Mouse (Mus musculus) thymus, postnatal 14 days (tissue): Measurements from ENCODE around the gene Psmb9.
"Not testable (repeated sequence)": the region's sequence is repeated elsewhere in the genome, so short reads cannot be mapped to it uniquely, and the experiment has no call there.

ENCODE experiments used
- DNase-seq: peaks from one replicate; pipeline ENCODE4 v3.0.0; 2021

Gene Psmb9

DNA sequence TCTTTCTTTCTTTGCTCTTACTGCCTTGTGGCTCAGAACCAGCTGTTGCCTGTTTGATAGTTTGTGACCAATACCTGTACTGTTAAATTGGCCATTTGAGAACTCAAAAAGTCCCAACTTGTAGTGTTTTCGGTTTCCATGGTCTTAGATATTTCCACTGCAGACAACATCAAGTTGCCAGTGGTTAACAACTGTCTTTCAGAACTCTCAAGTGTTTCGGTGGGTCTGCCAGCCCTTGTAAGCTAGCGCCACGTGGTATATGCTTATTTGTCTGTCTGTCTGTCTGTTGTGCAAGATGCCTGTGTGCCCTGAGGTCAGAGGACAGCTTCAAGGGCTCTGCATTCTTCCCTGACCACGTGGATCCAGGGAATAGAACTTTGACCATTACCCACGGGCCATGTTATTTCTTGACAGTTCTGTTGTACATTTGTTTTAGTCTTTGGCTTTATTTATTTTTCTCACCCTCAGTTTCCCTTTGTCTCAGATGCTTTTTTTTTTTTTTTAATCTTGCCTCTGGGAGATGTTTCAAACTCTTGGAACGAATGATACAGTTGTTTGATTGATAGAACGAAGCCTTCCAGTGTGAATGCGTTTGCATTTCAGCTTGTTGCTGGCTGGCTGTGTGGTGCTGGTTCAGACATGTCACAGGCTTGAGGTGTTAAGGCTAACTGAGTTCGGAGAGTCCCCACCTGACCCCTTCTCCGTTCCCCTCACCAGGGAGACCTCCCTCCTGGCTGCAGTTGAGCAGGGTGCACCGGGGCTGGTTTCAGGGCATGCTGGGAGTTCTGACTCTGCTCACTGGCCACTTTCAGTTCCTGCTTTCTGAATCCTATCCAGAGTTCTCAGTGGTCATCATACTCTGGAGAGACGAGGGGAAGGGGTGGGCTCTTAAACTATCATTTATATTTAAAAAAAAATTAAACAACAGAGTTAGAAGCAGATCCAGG lies 7.4 kb downstream of the Psmb9 start:
- no peak for DNase-seq

GRCm38 (mm10) chr17:34179019-34179418 lies 8.5 kb downstream of the Psmb9 start:
- DNase-seq: no peak

DNA sequence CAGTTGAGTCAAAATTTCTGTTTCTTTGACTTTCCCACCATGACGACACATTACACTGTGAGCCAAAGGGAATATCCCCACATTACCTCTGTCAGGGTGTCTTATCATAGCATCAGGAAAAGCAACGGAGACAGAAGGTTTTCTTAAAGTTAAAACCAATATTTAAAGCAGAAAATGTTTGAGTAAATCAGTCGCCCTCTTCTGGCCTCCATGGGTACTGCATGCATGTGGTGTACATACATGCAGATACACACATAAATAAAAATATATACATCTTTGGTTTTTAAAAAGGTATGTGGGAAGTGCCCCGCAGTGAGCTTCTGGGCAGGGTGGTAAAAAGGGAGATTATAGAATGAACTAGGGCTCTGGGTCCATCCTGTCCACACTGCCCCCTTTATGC lies 10.4 kb downstream of the Psmb9 start:
- no peak for DNase-seq

GRCm38 (mm10) chr17:34174075-34174474 lies 13.5 kb downstream of the Psmb9 start:
- no peak for DNase-seq

GRCm38 (mm10) chr17:34172528-34172927 lies 15.0 kb downstream of the Psmb9 start:
- no peak for DNase-seq

GRCm38 (mm10) chr17:34170877-34171498 lies 16.6 kb downstream of the Psmb9 start:
- DNase-seq: peak; percentile 90

DNA sequence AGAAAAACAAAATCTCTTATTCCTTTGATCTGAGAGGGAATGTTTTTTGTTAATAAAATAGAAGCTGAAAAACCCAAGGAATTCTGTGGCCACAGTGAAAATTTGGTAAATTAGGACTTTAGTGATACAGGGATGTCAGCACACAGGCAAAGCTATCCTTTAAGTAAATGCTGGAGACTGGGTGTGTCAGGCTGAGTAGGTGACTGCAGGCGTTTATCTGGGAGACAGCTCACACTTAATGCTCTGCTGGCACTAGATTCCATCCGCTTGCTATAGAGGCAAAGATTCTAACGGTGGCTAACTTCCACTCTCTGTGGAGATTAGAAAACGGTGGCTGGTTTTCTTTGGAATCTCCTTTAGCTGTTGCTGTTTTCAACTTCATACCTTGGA lies 17.1 kb downstream of the Psmb9 start:
- no peak for DNase-seq

DNA sequence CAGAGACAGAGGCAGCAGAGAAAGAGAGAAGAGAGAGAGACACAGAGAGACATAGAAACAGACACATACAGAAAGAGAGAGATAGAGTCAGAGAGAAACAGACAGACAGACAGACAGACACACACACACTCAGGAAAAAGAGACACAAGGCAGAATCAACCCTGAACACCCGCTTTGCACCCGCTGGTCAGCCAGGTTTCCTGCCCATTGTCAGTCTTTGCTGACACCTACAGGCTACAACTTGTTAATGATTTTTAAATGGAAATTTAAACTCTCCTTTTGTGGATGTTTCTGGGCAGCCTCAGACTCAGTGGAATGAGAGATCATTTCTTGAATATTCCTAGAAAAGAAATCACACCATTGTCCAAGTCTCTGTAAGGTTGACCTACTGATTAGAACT lies 18.3 kb downstream of the Psmb9 start:
- peak; percentile 64 for DNase-seq

- peak; percentile 57 for DNase-seq
These were observed 22.4 kb downstream of the Psmb9 start for GRCm38 (mm10) chr17:34165033-34165730.

DNA sequence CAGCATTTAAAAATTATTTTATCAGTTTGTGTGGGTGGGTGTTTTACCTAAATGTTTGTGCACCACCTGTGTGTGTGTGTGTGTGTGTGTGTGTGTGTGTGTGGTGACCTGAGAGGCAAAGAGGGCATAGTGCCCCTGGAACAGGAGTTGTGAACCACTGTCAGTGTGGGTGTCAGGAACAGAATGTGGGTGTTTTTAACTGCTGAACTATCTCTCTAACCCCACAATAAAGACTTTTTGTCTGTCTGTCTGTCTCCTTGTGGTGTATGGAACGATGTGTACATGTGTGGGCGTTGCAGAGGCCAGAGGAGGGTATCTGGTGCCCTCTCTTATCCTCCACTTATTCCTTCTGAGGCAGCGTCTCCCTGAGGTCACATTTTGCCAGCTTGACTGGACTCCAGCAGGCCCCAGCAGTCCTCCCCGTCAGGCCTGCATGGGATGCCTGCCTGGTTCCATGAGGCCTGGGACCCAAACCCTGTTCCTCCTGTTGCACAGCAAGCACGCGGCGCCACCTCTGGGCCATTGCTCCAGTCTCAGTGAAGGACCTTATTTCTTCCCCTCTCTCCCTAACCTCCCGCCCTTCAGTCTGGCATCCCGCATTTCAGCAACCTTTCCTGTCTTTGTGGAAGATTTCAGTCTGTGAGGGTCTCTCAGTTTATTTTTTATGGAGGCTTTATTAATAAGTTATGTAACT lies 23.2 kb downstream of the Psmb9 start:
- DNase-seq: peak; percentile 78

DNA sequence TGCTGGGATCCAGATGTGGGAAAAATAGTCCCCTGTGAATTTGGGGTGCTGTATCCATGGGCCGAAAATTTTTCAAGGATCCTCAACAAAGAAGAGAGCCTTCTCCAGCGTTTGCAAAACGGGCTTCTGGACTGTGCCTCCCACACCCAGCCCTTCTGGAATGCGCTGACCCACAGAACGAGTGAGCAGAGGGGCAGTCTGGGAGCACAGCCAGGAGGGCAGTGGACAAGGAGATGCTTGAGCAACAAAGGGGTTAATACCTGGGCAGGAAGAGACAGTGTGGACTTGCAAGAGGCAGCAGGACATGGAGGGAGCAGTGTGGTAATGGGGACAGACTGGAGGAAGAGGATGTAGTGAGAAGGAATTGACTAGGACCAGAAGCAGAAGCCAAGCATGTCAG lies 32.0 kb downstream of the Psmb9 start:
- no peak for DNase-seq

- no peak for DNase-seq
These were observed 34.6 kb downstream of the Psmb9 start, which contains the start of gene H2-DMb1 for GRCm38 (mm10) chr17:34152923-34153322. Gene H2-DMb1 (plus strand): TSS chr17:34153072.

GRCm38 (mm10) chr17:34144960-34145371 lies 42.6 kb downstream of the Psmb9 start:
- no peak for DNase-seq

DNA sequence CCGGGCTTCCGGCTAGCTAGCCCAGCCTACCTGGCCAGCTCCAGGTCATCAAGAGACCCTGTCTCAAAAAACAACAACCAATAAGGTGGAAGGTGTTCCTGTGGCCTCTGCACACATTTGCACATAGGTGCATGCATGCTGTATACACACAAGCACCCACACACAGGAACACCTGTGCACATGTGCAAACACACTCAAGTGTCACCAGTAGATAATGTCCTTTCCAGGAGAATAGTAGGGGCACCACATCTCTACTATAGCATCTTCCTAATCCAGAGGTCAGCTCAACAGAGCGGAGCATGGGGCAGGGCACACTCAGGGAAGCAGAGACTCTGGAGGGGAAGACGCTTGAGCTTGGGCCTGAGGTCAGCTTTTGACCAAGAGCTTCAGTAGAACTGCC lies 43.3 kb downstream of the Psmb9 start:
- not testable (repeated sequence) for DNase-seq

DNA sequence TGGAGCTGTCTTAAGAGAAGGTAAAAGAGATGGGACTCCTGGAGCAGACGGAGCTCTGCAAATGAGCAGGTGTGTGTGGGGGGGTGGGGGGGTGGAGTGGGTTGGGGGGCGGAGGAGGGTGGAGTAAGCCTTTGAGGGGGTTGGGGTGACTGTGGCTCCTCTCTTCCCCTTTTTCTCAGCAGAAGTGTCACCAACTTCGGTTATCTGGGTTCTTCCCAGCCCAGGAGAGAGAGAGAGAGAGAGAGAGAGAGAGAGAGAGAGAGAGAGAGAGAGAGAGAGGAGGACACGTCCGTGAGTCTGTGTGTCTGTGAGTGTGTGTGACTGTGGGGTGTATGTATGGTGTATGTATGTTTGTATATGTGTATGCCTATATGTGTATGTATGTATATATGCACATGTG lies 44.1 kb downstream of the Psmb9 start:
- no peak for DNase-seq

- peak; percentile 90 for DNase-seq
These were observed 44.5 kb downstream of the Psmb9 start, which contains the start of gene H2-DMb2 for GRCm38 (mm10) chr17:34143033-34143432. Gene H2-DMb2 (plus strand): TSS chr17:34143307.

DNA sequence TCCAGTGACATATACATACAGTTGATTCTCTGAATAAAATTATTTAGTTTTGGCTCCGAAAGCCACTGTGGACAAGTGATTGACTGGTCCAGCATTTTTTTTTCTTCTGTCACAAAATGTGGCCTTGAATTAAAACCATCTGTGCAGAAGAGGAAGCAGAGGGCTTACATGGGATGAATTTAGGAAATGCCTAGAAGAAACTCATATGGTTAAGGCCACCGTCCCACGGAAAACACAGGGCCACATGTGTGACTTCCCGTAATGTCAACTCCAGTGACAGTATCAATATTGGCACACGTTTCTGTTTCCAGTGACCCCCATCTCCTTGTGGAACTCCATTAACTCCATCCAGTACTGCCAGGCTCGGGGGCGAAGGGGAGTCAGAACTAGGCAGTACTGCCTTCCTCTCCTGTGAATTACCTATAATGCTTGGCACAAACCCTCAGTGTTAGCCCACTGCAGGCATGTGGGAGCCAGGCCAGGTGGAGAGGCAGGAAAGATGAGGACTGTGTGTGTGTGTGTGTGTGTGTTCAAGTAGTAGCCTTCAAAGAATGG lies 45.0 kb downstream of the Psmb9 start:
- no peak for DNase-seq

GRCm38 (mm10) chr17:34141448-34141847 lies 46.1 kb downstream of the Psmb9 start:
- no peak for DNase-seq

DNA sequence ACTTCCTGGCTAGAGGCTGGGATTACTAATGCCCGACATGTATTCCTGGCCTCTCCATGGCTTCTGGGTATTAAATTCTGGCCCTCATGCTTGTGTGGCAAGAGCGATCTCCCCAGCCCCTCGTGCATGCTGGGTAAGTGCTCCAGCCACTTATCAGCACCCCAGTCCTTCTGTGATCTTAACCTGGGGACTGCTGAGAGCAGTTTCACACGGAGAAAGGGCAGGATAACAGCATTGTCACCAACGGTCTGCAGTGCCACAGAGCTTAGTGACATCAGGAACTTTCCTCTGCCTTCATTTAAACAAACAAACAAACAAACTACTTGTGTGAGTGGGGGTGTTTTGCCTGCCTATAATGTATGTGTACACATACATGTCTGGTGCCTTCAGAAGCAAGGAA lies 47.3 kb downstream of the Psmb9 start:
- DNase-seq: no peak

DNA sequence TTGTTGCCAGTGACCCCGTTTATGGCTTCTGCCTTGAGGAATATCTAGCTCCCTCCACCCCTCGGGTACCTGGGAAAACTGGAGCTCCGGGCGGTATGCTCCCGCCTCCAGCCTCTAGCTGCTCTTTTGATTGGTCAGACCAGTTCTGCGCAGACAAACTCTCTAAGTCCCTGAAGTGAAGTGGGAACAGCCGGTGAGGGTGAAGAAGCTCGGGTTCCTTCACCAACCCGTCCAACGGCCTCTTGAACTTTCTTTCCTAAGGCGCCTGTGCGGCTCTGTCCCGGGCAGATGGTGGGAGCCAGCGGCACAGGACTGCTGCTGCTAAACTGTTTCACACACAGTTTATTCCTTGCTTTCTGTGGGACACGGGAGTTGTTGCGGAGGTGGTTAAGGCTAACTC lies 48.1 kb downstream of the Psmb9 start:
- no peak for DNase-seq

DNA sequence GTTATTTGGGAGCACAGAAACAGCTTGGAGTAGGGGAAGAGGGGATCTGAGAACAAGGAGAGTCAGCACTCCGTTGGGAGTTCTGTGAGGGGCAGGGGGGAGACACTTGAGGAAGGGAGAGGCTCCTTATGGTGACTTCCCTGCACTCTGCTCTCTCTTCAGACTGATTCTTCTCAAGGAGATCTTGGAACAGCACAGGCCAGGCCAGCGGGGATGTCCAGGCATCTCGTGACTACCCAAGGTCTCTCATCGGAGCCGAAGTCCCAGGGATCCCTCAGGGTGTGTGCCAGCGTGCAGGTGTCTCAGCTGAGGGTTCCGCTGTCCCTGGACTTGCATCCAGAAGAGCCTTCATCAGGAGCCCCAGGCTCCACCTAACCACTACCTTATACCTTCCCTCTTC lies 48.9 kb downstream of the Psmb9 start:
- no peak for DNase-seq

DNA sequence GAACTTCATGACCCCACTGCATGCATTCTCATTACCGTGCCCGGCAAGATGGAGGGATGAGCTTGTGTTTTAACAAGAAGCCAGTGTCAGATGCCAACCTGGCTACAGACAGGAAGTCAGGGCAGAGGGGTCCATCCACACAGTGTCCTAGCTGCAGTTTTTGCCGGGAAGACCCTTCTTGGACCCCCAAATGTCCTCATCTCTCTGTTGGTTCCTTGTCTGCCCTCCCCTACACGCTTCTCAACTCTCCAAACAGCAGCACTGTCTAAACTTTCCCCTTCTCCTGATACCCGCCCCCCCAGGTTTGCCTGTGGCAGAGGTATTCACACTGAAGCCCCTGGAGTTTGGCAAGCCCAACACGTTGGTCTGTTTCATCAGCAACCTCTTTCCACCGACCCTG lies 50.0 kb downstream of the Psmb9 start:
- DNase-seq: no peak
